Mouse (Mus musculus) megakaryocyte, embryonic 14.5 days (primary cell): Measurements from ENCODE around the gene Myl12a.

ENCODE experiments used
- FLI1 ChIP-seq: IDR thresholded peaks from 2 replicates; pipeline ENCODE4 v1.6.1; 2012; ENCODE audit warnings: low read length, inconsistent platforms, mixed read lengths
- GATA1 ChIP-seq: IDR thresholded peaks from 3 replicates; pipeline ENCODE4 v1.6.1; 2012; ENCODE audit warnings: mixed read lengths, low read length, inconsistent platforms, borderline replicate concordance

DNA sequence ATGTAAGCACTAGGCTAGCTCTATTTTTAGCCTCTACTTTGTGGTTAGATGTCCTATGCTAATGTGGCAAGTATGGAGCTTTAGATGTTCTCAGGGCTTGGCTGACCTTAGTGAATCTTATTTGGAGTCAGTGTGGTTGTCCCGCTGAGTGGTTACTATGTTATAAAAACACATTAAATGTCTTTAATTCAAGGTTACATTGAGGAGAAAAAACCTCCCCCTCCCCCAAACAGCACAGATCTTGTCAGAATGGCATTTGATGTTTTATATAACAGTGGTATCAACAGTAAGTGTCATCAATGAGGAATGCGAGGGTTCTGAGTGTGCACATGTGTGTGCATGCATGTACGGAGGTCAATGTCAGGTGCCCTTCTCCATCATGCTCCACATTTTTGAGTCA is 24.5 kb upstream of the Myl12a start:
- TF ChIP-seq GATA1 (no peak), FLI1 (no peak)
